Mouse (Mus musculus) layer of hippocampus, adult 11-12 months (tissue): ENCODE results near the gene Fxyd1.

ENCODE experiments used
- DNase-seq: peaks from one replicate; pipeline ENCODE4 v3.0.0; 2022; ENCODE audit warnings: low spot score

The Fxyd1 gene

GRCm38 (mm10) chr7:31057071-31057470 is at the start of gene Fxyd1:
Gene Fxyd1, minus strand, starts transcription at chr7:31057199.
- no peak for DNase-seq

GRCm38 (mm10) chr7:31106166-31106565 is 49.2 kb upstream of the Fxyd1 start:
- no peak for DNase-seq

GRCm38 (mm10) chr7:31105061-31105768 is 48.2 kb upstream of the Fxyd1 start:
- peak; percentile 62 for DNase-seq

- no peak for DNase-seq
Measured at GRCm38 (mm10) chr7:31100786-31101185, 43.8 kb upstream of the Fxyd1 start.

- no peak for DNase-seq
Measured at GRCm38 (mm10) chr7:31099612-31099982, 42.6 kb upstream of the Fxyd1 start.

- DNase-seq, result no peak
Measured at GRCm38 (mm10) chr7:31098697-31099611, 42.0 kb upstream of the Fxyd1 start.

GRCm38 (mm10) chr7:31097583-31098248 is 40.7 kb upstream of the Fxyd1 start:
- DNase-seq, result peak; percentile 94

- DNase-seq, result no peak
Measured at GRCm38 (mm10) chr7:31096892-31097564, 40.0 kb upstream of the Fxyd1 start.

GRCm38 (mm10) chr7:31094774-31095501 is 37.9 kb upstream of the Fxyd1 start:
- no peak for DNase-seq

GRCm38 (mm10) chr7:31089721-31090120 is 32.7 kb upstream of the Fxyd1 start:
- DNase-seq, result no peak

- no peak for DNase-seq
Measured at GRCm38 (mm10) chr7:31088206-31088605, 31.2 kb upstream of the Fxyd1 start.

GRCm38 (mm10) chr7:31087262-31087661 is 30.3 kb upstream of the Fxyd1 start:
- DNase-seq, result no peak

GRCm38 (mm10) chr7:31086175-31086755 is 29.3 kb upstream of the Fxyd1 start:
- no peak for DNase-seq

GRCm38 (mm10) chr7:31085171-31085570 is 28.2 kb upstream of the Fxyd1 start:
- DNase-seq, result peak; percentile 69

GRCm38 (mm10) chr7:31084140-31084539 is 27.1 kb upstream of the Fxyd1 start:
- DNase-seq, result no peak

- peak; percentile 73 for DNase-seq
Measured at GRCm38 (mm10) chr7:31082831-31083588, 26.0 kb upstream of the Fxyd1 start.

GRCm38 (mm10) chr7:31082106-31082505 is 25.1 kb upstream of the Fxyd1 start:
- DNase-seq, result no peak

- DNase-seq, result no peak
Measured at GRCm38 (mm10) chr7:31081106-31081505, 24.1 kb upstream of the Fxyd1 start.

- DNase-seq, result no peak
Measured at GRCm38 (mm10) chr7:31080611-31081010, 23.6 kb upstream of the Fxyd1 start.

- DNase-seq, result no peak
Measured at GRCm38 (mm10) chr7:31079670-31080069, 22.7 kb upstream of the Fxyd1 start.
